Mouse (Mus musculus) gastrocnemius, postnatal 4 days (tissue): ENCODE measurements around the gene Zbed5. TPM values are rescaled to one million over a fixed set of nuclear protein-coding genes. Genes with fewer than 3 reads are reported as not detected.

Experiments used
- DNase-seq, 2 experiments: peaks; one replicate each; pipeline ENCODE4 v3.0.0; 2021 to 2022; ENCODE audit warnings: low spot score in 2 of 2, mixed read lengths in 2 of 2
- total RNA-seq, 2 experiments: library from RNA; stranded (reverse); gene quantifications; 2 replicates each; pipeline ENCODE4 v1.2.3; 2021

Zbed5 gene
- total RNA-seq, 2 experiments from 2014 or later: 1.5 to 2.0 TPM

DNA sequence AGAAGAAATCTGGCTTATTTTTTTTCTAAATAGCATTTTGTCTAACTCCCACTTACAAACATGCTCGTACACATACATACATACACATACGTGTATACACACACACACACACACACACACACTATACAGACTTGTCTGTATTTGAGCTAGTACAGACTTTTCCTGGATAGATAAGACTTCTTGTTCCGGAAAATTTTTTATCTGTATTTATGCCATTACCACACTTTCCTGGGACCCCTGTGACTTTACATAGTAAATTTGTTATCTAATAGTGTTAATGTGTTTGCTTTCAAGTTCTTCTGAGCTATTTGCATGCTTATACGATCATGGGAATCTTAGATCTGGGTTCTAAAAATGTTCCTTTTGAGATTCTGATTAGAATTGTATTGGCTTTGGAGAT is 56.6 kb downstream of the Zbed5 start:
- DNase-seq: no peak

Other genes starting within 250 kb of the Zbed5 start
- gene Zfp11, start 225.6 kb upstream of the Zbed5 start, total RNA-seq: 1 to 10 TPM; 2.5 to 3.6 TPM
- gene Sept14, start 187.2 kb upstream of the Zbed5 start, total RNA-seq: not detected
- 10 to 100 TPM; 87.0 to 88.3 TPM for gene Mrps17, start 180.2 kb upstream of the Zbed5 start, total RNA-seq
- gene Nipsnap2, start 170.7 kb upstream of the Zbed5 start, total RNA-seq: 100 to 1,000 TPM; 348 to 363 TPM
- 10 to 100 TPM; 15.5 to 20.0 TPM for gene Psph, start 108.3 kb upstream of the Zbed5 start, total RNA-seq
- 10 to 100 TPM; 20.9 to 22.2 TPM for gene Sumf2, start 48.7 kb upstream of the Zbed5 start, total RNA-seq
- gene Chchd2, start 8.3 kb upstream of the Zbed5 start, total RNA-seq: 100 to 1,000 TPM; 413 to 416 TPM
- 10 to 100 TPM; 85.0 to 98.6 TPM for gene Phkg1, start 2.8 kb downstream of the Zbed5 start, total RNA-seq
- 1 to 10 TPM; 1.5 to 1.8 TPM for gene Nupr1l, start 12.8 kb downstream of the Zbed5 start, total RNA-seq
- 10 to 100 TPM; 21.3 to 22.0 TPM for gene Vkorc1l1, start 46.2 kb downstream of the Zbed5 start, total RNA-seq
- gene Gusb, start 107.3 kb downstream of the Zbed5 start, total RNA-seq: 10 to 100 TPM; 25.1 to 28.6 TPM
- gene Asl, start 133.5 kb downstream of the Zbed5 start, total RNA-seq: 10 to 100 TPM; 13.0 to 14.8 TPM
- gene Crcp, start 133.6 kb downstream of the Zbed5 start, total RNA-seq: 10 to 100 TPM; 14.4 to 16.3 TPM
- gene Tpst1, start 177.6 kb downstream of the Zbed5 start, total RNA-seq: 10 to 100 TPM; 40.6 to 41.8 TPM
- 1 to 10 TPM; 6.6 to 8.0 TPM for gene Kctd7, start 249.1 kb downstream of the Zbed5 start, total RNA-seq